Mouse (Mus musculus): ENCODE measurements around the gene Shisal2a. TPM values are rescaled to one million over a fixed set of nuclear protein-coding genes. Genes with fewer than 3 reads are reported as not detected.
A peak's percentile ranks its signal among the peaks of the same experiment; 100 is the strongest.

Gene Shisal2a
- total RNA-seq, 2 experiments from 2014 or later: not detected

GRCm38 (mm10) chr4:108344631-108345083 is 38.5 kb downstream of the Shisal2a start:
- no peak for ATAC-seq (replicated peaks; ENCODE audit: low FRiP score, poor library complexity, severe bottlenecking)

DNA sequence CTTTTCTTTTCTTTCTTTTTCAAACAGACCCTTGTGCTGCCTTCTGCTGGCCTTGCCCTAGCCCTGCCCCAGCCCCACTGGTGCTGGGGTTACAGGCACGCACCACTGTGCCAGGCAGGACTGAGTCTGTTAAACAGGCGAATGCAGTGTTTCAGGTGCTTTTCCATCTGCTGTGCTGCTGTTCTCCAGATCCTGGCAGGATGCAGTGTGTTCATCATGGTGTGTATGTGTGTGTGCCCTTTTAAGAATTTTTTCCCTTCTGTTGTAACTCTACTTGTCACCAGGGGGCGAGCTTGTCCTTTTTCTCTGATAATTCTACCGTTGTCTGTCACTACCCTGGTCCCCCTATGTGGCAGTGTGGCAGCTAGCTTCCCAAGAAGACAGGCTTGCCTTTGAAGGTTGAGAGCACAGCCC is 43.9 kb downstream of the Shisal2a start:
- ATAC-seq (replicated peaks; ENCODE audit: low FRiP score, poor library complexity, severe bottlenecking): 0 out of 2 replicates have a peak, but pooled peaks have one; percentile 49

DNA sequence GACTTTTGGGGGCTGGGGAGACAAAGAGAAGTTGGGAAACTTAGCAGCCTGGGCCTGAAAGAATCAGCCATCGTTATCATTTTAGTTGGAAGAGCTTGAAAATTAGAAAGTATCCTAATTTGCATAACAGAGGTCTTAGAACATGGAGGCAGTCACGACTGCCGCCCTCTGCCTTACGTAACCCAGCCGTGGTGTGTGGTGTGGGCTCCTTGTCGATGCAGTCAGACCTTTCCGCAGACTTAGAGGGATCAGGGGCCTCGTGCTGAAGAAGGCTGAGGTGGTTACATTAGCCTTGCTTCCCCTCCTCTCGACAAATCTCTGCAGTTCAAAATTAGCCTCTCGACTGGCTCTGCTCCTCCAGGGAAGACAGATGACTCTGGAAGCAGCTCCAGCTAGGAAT is 44.3 kb downstream of the Shisal2a start:
- ATAC-seq (replicated peaks; ENCODE audit: low FRiP score, poor library complexity, severe bottlenecking): no peak

- ATAC-seq (replicated peaks; ENCODE audit: low FRiP score, poor library complexity, severe bottlenecking): no peak
These were observed 44.8 kb downstream of the Shisal2a start for GRCm38 (mm10) chr4:108338321-108338733.

DNA sequence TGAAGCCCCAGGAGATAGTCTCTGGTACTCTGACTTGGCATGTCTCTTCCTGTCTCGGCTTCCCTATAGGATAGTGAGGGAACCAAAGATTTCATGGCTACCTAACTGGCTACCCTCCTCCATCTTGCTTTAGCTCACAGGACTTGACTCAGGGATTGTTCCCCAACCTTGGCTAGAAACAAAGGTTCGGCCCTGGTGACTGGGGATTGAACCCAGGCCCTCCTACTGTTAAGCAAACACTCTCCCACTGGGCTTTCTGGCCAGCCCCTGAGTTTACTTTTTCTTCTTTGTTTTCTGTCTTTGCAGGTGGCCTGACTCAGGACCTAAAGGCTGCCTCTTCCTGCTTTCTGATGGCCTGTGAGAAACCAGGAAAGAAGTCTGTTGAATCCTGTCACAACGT is 45.3 kb downstream of the Shisal2a start:
- no peak for ATAC-seq (replicated peaks; ENCODE audit: low FRiP score, poor library complexity, severe bottlenecking)

- ATAC-seq (replicated peaks; ENCODE audit: low FRiP score, poor library complexity, severe bottlenecking): no peak
These were observed 46.4 kb downstream of the Shisal2a start for GRCm38 (mm10) chr4:108336765-108337164.

- no peak for ATAC-seq (replicated peaks; ENCODE audit: low FRiP score, poor library complexity, severe bottlenecking)
These were observed 47.7 kb downstream of the Shisal2a start for GRCm38 (mm10) chr4:108335413-108335812.

DNA sequence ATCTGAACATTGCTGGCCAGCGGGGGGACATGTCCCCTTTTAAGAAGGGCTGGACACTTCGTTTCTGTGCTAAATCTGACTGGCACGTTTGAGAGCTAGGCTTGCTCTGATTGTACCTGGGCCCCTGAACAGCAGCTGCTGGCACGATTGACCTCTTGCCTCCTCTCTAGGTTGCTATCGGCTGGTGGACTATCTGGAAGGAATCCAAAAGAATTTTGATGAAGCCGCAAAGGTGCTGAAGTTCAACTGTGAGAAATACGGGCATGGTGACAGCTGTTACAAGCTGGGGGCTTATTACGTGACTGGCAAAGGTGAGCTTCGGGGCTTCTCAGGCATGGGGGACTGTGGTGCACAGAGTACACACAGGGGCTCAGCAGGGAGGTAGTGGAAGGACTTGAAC is 51.1 kb downstream of the Shisal2a start:
- ATAC-seq (replicated peaks; ENCODE audit: low FRiP score, poor library complexity, severe bottlenecking): no peak

GRCm38 (mm10) chr4:108329840-108330239 is 53.3 kb downstream of the Shisal2a start:
- ATAC-seq (replicated peaks; ENCODE audit: low FRiP score, poor library complexity, severe bottlenecking): no peak

DNA sequence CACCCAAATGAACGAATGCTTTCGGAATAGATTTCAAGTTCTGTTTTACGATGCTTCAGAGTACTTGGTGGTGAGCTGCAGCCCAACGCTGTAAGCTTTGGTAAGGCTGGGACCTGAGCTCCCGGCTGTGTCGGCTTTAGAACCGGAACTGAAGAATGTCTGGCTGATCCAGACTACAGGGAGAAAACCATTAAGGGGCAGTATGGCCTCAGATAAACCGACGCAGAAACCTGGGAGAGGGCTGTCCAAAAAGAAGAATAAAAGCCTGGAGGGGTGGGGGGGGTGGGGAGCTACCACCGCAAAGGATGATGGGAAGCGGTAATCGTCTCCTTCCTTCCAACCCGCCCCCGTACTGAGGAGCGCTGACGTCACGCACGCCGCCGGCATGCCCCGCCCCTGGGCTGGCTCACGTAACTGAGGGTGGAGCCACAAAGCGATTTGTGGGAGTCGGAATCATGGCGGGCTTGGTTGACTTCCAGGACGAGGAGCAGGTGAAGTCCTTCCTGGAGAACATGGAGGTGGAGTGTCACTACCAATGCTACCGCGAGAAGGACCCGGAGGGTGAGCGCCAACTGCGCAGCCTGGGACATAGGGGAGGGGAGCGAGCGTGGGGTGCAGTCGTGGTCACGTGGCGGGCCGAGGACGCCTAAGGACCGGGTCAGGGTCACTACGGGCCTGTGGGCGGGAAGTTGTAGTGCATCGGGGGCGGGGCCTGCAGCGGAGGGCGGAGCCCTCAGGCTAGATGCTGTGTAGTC is 55.2 kb downstream of the Shisal2a start, which contains the start of gene Coa7:
Gene Coa7, plus strand, starts transcription at position 411 of the 755 bp plus-strand sequence.
- peak; percentile 98 for ATAC-seq (replicated peaks; ENCODE audit: low FRiP score, poor library complexity, severe bottlenecking)

DNA sequence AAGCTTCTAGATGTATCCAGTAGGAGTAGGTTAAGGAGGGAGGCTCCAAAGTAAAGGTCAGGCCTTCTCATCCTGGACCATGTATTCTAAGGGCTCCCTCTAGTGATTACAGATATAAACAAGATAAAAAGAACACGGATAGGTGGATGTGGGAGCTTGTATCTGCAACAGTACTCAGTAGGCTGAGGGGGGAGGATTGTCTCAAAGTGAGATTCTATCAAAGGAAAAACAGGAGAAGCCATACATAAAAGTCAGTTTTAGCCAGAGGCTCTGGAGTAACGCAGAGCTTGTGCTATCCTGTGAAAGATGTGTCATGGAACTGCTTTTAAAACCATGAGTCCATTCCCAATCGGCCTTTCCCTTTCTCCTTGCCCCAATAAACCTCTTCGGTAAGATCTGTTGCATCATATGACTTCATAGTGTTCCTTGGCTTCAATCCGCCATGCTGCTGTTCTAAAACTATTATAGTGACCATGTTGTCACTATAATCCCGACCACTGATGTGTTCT is 56.0 kb downstream of the Shisal2a start:
- ATAC-seq (replicated peaks; ENCODE audit: low FRiP score, poor library complexity, severe bottlenecking): no peak

- no peak for ATAC-seq (replicated peaks; ENCODE audit: low FRiP score, poor library complexity, severe bottlenecking)
These were observed 59.6 kb downstream of the Shisal2a start for GRCm38 (mm10) chr4:108323588-108323987.

- ATAC-seq (replicated peaks; ENCODE audit: low FRiP score, poor library complexity, severe bottlenecking): 0 out of 2 replicates have a peak, but pooled peaks have one; percentile 14
These were observed 62.3 kb downstream of the Shisal2a start for GRCm38 (mm10) chr4:108320627-108321380.

- no peak for ATAC-seq (replicated peaks; ENCODE audit: low FRiP score, poor library complexity, severe bottlenecking)
These were observed 63.4 kb downstream of the Shisal2a start for GRCm38 (mm10) chr4:108319747-108320146.

GRCm38 (mm10) chr4:108318649-108319615 is 64.2 kb downstream of the Shisal2a start:
- no peak for ATAC-seq (replicated peaks; ENCODE audit: low FRiP score, poor library complexity, severe bottlenecking)

Other genes with a start within 250 kb of the Shisal2a start
- gene Scp2, start 238.4 kb downstream of the Shisal2a start, total RNA-seq (2015; ENCODE audit: low replicate concordance): 71.3 and 122 TPM in 2 replicates
- gene Scp2, start 238.4 kb downstream of the Shisal2a start, total RNA-seq (2017; ENCODE audit: low replicate concordance): 52.6 and 102 TPM in 2 replicates
- gene Echdc2, start 217.9 kb downstream of the Shisal2a start, total RNA-seq (2015; ENCODE audit: low replicate concordance): 6.7 TPM in 1 of 2 replicates, not detected in the other
- not detected in 2 replicates for gene Echdc2, start 217.9 kb downstream of the Shisal2a start, total RNA-seq (2017; ENCODE audit: low replicate concordance)
- not detected in 2 replicates for gene Zyg11a, start 165.3 kb downstream of the Shisal2a start, total RNA-seq (2015; ENCODE audit: low replicate concordance)
- gene Zyg11a, start 165.3 kb downstream of the Shisal2a start, total RNA-seq (2017; ENCODE audit: low replicate concordance): not detected in 2 replicates
- gene Zyg11b, start 82.3 kb downstream of the Shisal2a start, total RNA-seq (2015; ENCODE audit: low replicate concordance): 3.8 and 5.0 TPM in 2 replicates
- gene Zyg11b, start 82.3 kb downstream of the Shisal2a start, total RNA-seq (2017; ENCODE audit: low replicate concordance): 2.0 and 4.5 TPM in 2 replicates
- 2.5 TPM in 1 of 2 replicates, not detected in the other for gene Coa7, start 55.2 kb downstream of the Shisal2a start, total RNA-seq (2015; ENCODE audit: low replicate concordance)
- 2.8 and 11.9 TPM in 2 replicates for gene Coa7, start 55.2 kb downstream of the Shisal2a start, total RNA-seq (2017; ENCODE audit: low replicate concordance)
- not detected in 2 replicates for gene Gpx7, start 23.6 kb upstream of the Shisal2a start, total RNA-seq (2015; ENCODE audit: low replicate concordance)
- gene Gpx7, start 23.6 kb upstream of the Shisal2a start, total RNA-seq (2017; ENCODE audit: low replicate concordance): not detected in 2 replicates
- 61.2 and 64.5 TPM in 2 replicates for gene Tut4, start 76.1 kb upstream of the Shisal2a start, total RNA-seq (2015; ENCODE audit: low replicate concordance)
- 16.7 and 17.2 TPM in 2 replicates for gene Tut4, start 76.1 kb upstream of the Shisal2a start, total RNA-seq (2017; ENCODE audit: low replicate concordance)
- gene Prpf38a, start 196.0 kb upstream of the Shisal2a start, total RNA-seq (2015; ENCODE audit: low replicate concordance): 37.8 and 43.2 TPM in 2 replicates
- gene Prpf38a, start 196.0 kb upstream of the Shisal2a start, total RNA-seq (2017; ENCODE audit: low replicate concordance): 55.5 and 62.9 TPM in 2 replicates
- gene Orc1, start 196.1 kb upstream of the Shisal2a start, total RNA-seq (2015; ENCODE audit: low replicate concordance): 67.4 and 79.2 TPM in 2 replicates
- gene Orc1, start 196.1 kb upstream of the Shisal2a start, total RNA-seq (2017; ENCODE audit: low replicate concordance): 39.6 and 63.5 TPM in 2 replicates
- gene Cc2d1b, start 236.6 kb upstream of the Shisal2a start, total RNA-seq (2015; ENCODE audit: low replicate concordance): 1.3 and 6.8 TPM in 2 replicates
- 13.6 and 21.1 TPM in 2 replicates for gene Cc2d1b, start 236.6 kb upstream of the Shisal2a start, total RNA-seq (2017; ENCODE audit: low replicate concordance)

Measured in erythroid progenitor cell, adult 5-6 weeks (primary cell).